Mouse (Mus musculus): ENCODE measurements around the gene Chd6. TPM values are rescaled to one million over a fixed set of nuclear protein-coding genes. Genes with fewer than 3 reads are reported as not detected.

The Chd6 gene
- polyA plus RNA-seq, 1 experiment from 2014 or later, result 13.2 TPM

- no peaks in the 10 kb centered on the region for H3K27me3 ChIP-seq (ENCODE audit: control insufficient read depth, insufficient read depth, low read length)
- ATAC-seq (ENCODE audit: low FRiP score, low TSS enrichment) (peak; percentile 32; the same call in 1 of the 2 replicates), DNase-seq (ENCODE audit: low spot score) (no peak)
- no peak overlapping the region for H3K9ac ChIP-seq (ENCODE audit: low read length)
- H3K4me2 ChIP-seq (replicated peaks; ENCODE audit: low read depth), result no peak overlapping the region
- H3K9me3 ChIP-seq (ENCODE audit: control insufficient read depth, low read length), result no peaks in the 10 kb centered on the region
- TF ChIP-seq CTCF (IDR thresholded peaks at IDR 0.05; ENCODE audit: low read depth) (no peak), EP300 (optimal IDR thresholded peaks at IDR 0.05) (no peak)
- no peaks in the 10 kb centered on the region for H3K4me1 ChIP-seq (replicated peaks; ENCODE audit: control insufficient read depth, insufficient read depth)
- 49% methylated on average over 6 of the region's 6 CpGs for WGBS
- peaks cover 12% of the 10 kb centered on the region for H3K36me3 ChIP-seq (ENCODE audit: control insufficient read depth, insufficient read depth, low read length)
- H3K4me3 ChIP-seq (ENCODE audit: low read depth, low read length), result no peak overlapping the region
- H3K27ac ChIP-seq (replicated peaks), result 0 out of 2 replicates have a peak overlapping the region, but pooled peaks have one; percentile 18
These were observed 118.4 kb downstream of the Chd6 start for GRCm38 (mm10) chr2:160990339-160991070.

GRCm38 (mm10) chr2:160987503-160987902 lies 121.4 kb downstream of the Chd6 start:
- ATAC-seq (ENCODE audit: low FRiP score, low TSS enrichment) (no peak), DNase-seq (ENCODE audit: low spot score) (no peak)
- Histone ChIP-seq H3K4me3 (ENCODE audit: low read depth, low read length) (no peak overlapping the region), H3K36me3 (ENCODE audit: control insufficient read depth, insufficient read depth, low read length) (peaks cover 20% of the 10 kb centered on the region), H3K27ac (replicated peaks) (no peak overlapping the region), H3K9ac (ENCODE audit: low read length) (no peak overlapping the region), H3K4me2 (replicated peaks; ENCODE audit: low read depth) (no peak overlapping the region), H3K4me1 (replicated peaks; ENCODE audit: control insufficient read depth, insufficient read depth) (no peaks in the 10 kb centered on the region), H3K27me3 (ENCODE audit: control insufficient read depth, insufficient read depth, low read length) (no peaks in the 10 kb centered on the region), H3K9me3 (ENCODE audit: control insufficient read depth, low read length) (no peaks in the 10 kb centered on the region)
- TF ChIP-seq CTCF (IDR thresholded peaks at IDR 0.05; ENCODE audit: low read depth) (no peak), EP300 (optimal IDR thresholded peaks at IDR 0.05) (no peak)

- 77% methylated on average over 3 of the region's 3 CpGs for WGBS
- Histone ChIP-seq H3K27ac (replicated peaks) (no peak overlapping the region), H3K9me3 (ENCODE audit: control insufficient read depth, low read length) (no peaks in the 10 kb centered on the region), H3K4me2 (replicated peaks; ENCODE audit: low read depth) (no peak overlapping the region), H3K36me3 (ENCODE audit: control insufficient read depth, insufficient read depth, low read length) (peaks cover 26% of the 10 kb centered on the region), H3K9ac (ENCODE audit: low read length) (no peak overlapping the region), H3K4me1 (replicated peaks; ENCODE audit: control insufficient read depth, insufficient read depth) (no peaks in the 10 kb centered on the region), H3K4me3 (ENCODE audit: low read depth, low read length) (no peak overlapping the region), H3K27me3 (ENCODE audit: control insufficient read depth, insufficient read depth, low read length) (no peaks in the 10 kb centered on the region)
- DNase-seq (ENCODE audit: low spot score), result no peak
- TF ChIP-seq CTCF (IDR thresholded peaks at IDR 0.05; ENCODE audit: low read depth) (no peak), EP300 (optimal IDR thresholded peaks at IDR 0.05) (no peak)
- ATAC-seq (ENCODE audit: low FRiP score, low TSS enrichment), result no peak
These were observed 126.2 kb downstream of the Chd6 start for GRCm38 (mm10) chr2:160982636-160983035.

GRCm38 (mm10) chr2:160981791-160982190 lies 127.1 kb downstream of the Chd6 start:
- 80% methylated on average over 6 of the region's 6 CpGs for WGBS
- Histone ChIP-seq H3K4me2 (replicated peaks; ENCODE audit: low read depth) (no peak overlapping the region), H3K4me3 (ENCODE audit: low read depth, low read length) (no peak overlapping the region), H3K9ac (ENCODE audit: low read length) (no peak overlapping the region), H3K4me1 (replicated peaks; ENCODE audit: control insufficient read depth, insufficient read depth) (no peaks in the 10 kb centered on the region), H3K27me3 (ENCODE audit: control insufficient read depth, insufficient read depth, low read length) (no peaks in the 10 kb centered on the region), H3K36me3 (ENCODE audit: control insufficient read depth, insufficient read depth, low read length) (peaks cover 20% of the 10 kb centered on the region), H3K27ac (replicated peaks) (no peak overlapping the region), H3K9me3 (ENCODE audit: control insufficient read depth, low read length) (no peaks in the 10 kb centered on the region)
- TF ChIP-seq EP300 (optimal IDR thresholded peaks at IDR 0.05) (no peak), CTCF (IDR thresholded peaks at IDR 0.05; ENCODE audit: low read depth) (no peak)
- DNase-seq (ENCODE audit: low spot score) (no peak), ATAC-seq (ENCODE audit: low FRiP score, low TSS enrichment) (no peak)

GRCm38 (mm10) chr2:160978651-160979050 lies 130.2 kb downstream of the Chd6 start:
- peaks cover 17% of the 10 kb centered on the region for H3K36me3 ChIP-seq (ENCODE audit: control insufficient read depth, insufficient read depth, low read length)
- 100% methylated on average over 1 of the region's 1 CpGs for whole genome bisulfite sequencing
- no peak for DNase-seq (ENCODE audit: low spot score)

GRCm38 (mm10) chr2:160977248-160977647 lies 131.6 kb downstream of the Chd6 start:
- Histone ChIP-seq H3K36me3 (ENCODE audit: control insufficient read depth, insufficient read depth, low read length) (peaks cover 19% of the 10 kb centered on the region), H3K9ac (ENCODE audit: low read length) (no peak overlapping the region), H3K9me3 (ENCODE audit: control insufficient read depth, low read length) (no peaks in the 10 kb centered on the region), H3K4me1 (replicated peaks; ENCODE audit: control insufficient read depth, insufficient read depth) (no peaks in the 10 kb centered on the region), H3K27me3 (ENCODE audit: control insufficient read depth, insufficient read depth, low read length) (no peaks in the 10 kb centered on the region), H3K4me3 (ENCODE audit: low read depth, low read length) (no peak overlapping the region), H3K4me2 (replicated peaks; ENCODE audit: low read depth) (no peak overlapping the region), H3K27ac (replicated peaks) (no peak overlapping the region)
- 24% methylated on average over 1 of the region's 1 CpGs for whole genome bisulfite sequencing
- DNase-seq (ENCODE audit: low spot score) (no peak), ATAC-seq (ENCODE audit: low FRiP score, low TSS enrichment) (no peak)
- TF ChIP-seq CTCF (IDR thresholded peaks at IDR 0.05; ENCODE audit: low read depth), result no peak
- TF ChIP-seq EP300 (optimal IDR thresholded peaks at IDR 0.05), result no peak

More at GRCm38 (mm10) chr2:160978651-160979050, 130.2 kb downstream of the Chd6 start:
- ATAC-seq (ENCODE audit: low FRiP score, low TSS enrichment), result no peak
- Histone ChIP-seq H3K4me3 (ENCODE audit: low read depth, low read length) (no peak overlapping the region), H3K9ac (ENCODE audit: low read length) (no peak overlapping the region), H3K27ac (replicated peaks) (no peak overlapping the region), H3K9me3 (ENCODE audit: control insufficient read depth, low read length) (no peaks in the 10 kb centered on the region), H3K4me1 (replicated peaks; ENCODE audit: control insufficient read depth, insufficient read depth) (no peaks in the 10 kb centered on the region), H3K4me2 (replicated peaks; ENCODE audit: low read depth) (no peak overlapping the region), H3K27me3 (ENCODE audit: control insufficient read depth, insufficient read depth, low read length) (no peaks in the 10 kb centered on the region)
- TF ChIP-seq EP300 (optimal IDR thresholded peaks at IDR 0.05), result no peak
- TF ChIP-seq CTCF (IDR thresholded peaks at IDR 0.05; ENCODE audit: low read depth), result no peak
